ENCODE assay signal across 20 mouse cellular contexts in the genomic region with DNA sequence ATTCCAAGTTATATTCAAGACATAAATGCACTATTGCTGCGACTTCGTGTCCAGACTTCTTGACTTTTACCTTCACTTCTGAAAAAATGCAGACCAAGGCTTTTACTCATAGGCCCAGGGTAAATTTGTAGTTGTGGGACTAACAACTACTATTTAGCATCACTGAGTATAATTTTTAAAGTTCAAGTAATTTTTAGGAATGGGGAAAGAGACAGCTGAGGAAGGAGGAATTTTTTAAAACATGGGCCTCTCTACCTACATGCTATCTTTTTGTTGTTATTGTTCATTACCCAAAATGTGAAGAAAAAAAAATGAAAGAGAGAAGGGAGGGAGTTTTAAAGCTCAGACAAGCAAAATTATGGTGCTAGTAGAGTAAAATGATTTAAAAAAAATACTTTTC. TPM values are rescaled to one million over a fixed set of nuclear protein-coding genes. Genes with fewer than 3 reads are reported as not detected.
DNase-seq lines count a peak whose midpoint lies in the region; ATAC-seq lines count a peak whose summit lies in the region.
"Had no signal": no experiment of that assay in that cellular context is flagged by ENCODE, and none has a peak within 500 bp of the region (broad histone marks: within the 10 kb centered on the region; RNA-seq: fewer than 3 reads in every experiment).

No protein-coding gene starts in this region.

- no peaks in the 10 kb centered on the region for H3K9me3 ChIP-seq in hindbrain, embryonic 14.5 days (ENCODE audit: control insufficient read depth, low read length)
- no peaks in the 10 kb centered on the region for H3K9me3 ChIP-seq in hindbrain, embryonic 16.5 days (ENCODE audit: control insufficient read depth, low read length)
- H3K9me3 ChIP-seq: G1E had no signal

- H3K36me3 ChIP-seq in hindbrain, embryonic 14.5 days (replicated peaks; ENCODE audit: control insufficient read depth, insufficient read depth), result no peaks in the 10 kb centered on the region
- H3K36me3 ChIP-seq in hindbrain, embryonic 16.5 days (ENCODE audit: control insufficient read depth, insufficient read depth, low read length), result no peaks in the 10 kb centered on the region

- ATAC-seq in hindbrain, embryonic 14.5 days (ENCODE audit: low FRiP score), result no peak
- ATAC-seq in hindbrain, embryonic 16.5 days, result no peak
- ATAC-seq: activated CD4-positive, CD25-positive, alpha-beta regulatory T cell, adult 4 months; CD4-positive, CD25-positive, alpha-beta regulatory T cell, adult 4 months; Patski had no signal

- H3K4me1 ChIP-seq in hindbrain, embryonic 14.5 days (replicated peaks; ENCODE audit: control insufficient read depth, insufficient read depth, low read length), result 0 out of 2 replicates have a peak, but pooled peaks cover 5% of the 10 kb centered on the region
- peaks cover 5% of the 10 kb centered on the region for H3K4me1 ChIP-seq in hindbrain, embryonic 16.5 days (ENCODE audit: control insufficient read depth, insufficient read depth, low read depth, low read length)

- no peak overlapping the region for H3K9ac ChIP-seq in hindbrain, embryonic 14.5 days
- no peak overlapping the region for H3K9ac ChIP-seq in hindbrain, embryonic 16.5 days (ENCODE audit: low read depth, low read length)

- H3K27me3 ChIP-seq in hindbrain, embryonic 14.5 days (ENCODE audit: control insufficient read depth, insufficient read depth, low read length), result peaks cover 72% of the 10 kb centered on the region
- peaks cover 21% of the 10 kb centered on the region for H3K27me3 ChIP-seq in hindbrain, embryonic 16.5 days (replicated peaks; ENCODE audit: control insufficient read depth, insufficient read depth, low read length)
- H3K27me3 ChIP-seq: CH12.LX, Patski had no signal

- DNase-seq in hindbrain, embryonic 14.5 days (ENCODE audit: low spot score), result peak; percentile 24
- peak; percentile 64 for DNase-seq in A20 (ENCODE audit: low read depth, low spot score)
- no peak for DNase-seq in urinary bladder, postnatal 36 days (ENCODE audit: low spot score in 2 of 2)
- DNase-seq: adrenal gland, adult 2 months; adrenal gland, adult 8-10 months; adrenal gland, postnatal 10 days; adrenal gland, postnatal 14 days; adrenal gland, postnatal 25 days; adrenal gland, postnatal 36 days; B cell, adult 2 months; cerebellum, adult 11 months; cerebellum, adult 11-12 months; cerebellum, adult 18-20 months; cerebellum, adult 2 months had no signal

- no peak overlapping the region for H3K27ac ChIP-seq in hindbrain, embryonic 14.5 days
- H3K27ac ChIP-seq in hindbrain, embryonic 16.5 days (ENCODE audit: low read depth, low read length), result no peak overlapping the region

- H3K4me3 ChIP-seq in hindbrain, embryonic 14.5 days (replicated peaks; ENCODE audit: low read length), result no peak overlapping the region
- H3K4me3 ChIP-seq in hindbrain, embryonic 16.5 days (ENCODE audit: low read length), result no peak overlapping the region

- WGBS in hindbrain, embryonic 14.5 days, result 56% methylated on average over 2 of the region's 2 CpGs
- WGBS in hindbrain, embryonic 16.5 days, result 65% methylated on average over 2 of the region's 2 CpGs

- H3K4me2 ChIP-seq in hindbrain, embryonic 14.5 days (replicated peaks), result no peak overlapping the region
- no peak overlapping the region for H3K4me2 ChIP-seq in hindbrain, embryonic 16.5 days (ENCODE audit: low read length)

RNA-seq across cellular contexts. Expression of a gene that starts 12.3 kb away (rescaled TPM):
- polyA plus RNA-seq in hindbrain, embryonic 14.5 days (2014; fragmentation: Nextera tagmentation; extraction: Ambion mirVana), result 2.8 and 3.7 TPM in 2 replicates
- polyA plus RNA-seq in hindbrain, embryonic 16.5 days (2015; fragmentation: Nextera tagmentation; extraction: Ambion mirVana), result 4.3 TPM in 2 replicates

RNA-seq across cellular contexts. Expression of a gene that starts 21.7 kb away (rescaled TPM):
- polyA plus RNA-seq in hindbrain, embryonic 14.5 days (2014; fragmentation: Nextera tagmentation; extraction: Ambion mirVana), result 47.1 and 50.7 TPM in 2 replicates
- polyA plus RNA-seq in hindbrain, embryonic 16.5 days (2015; fragmentation: Nextera tagmentation; extraction: Ambion mirVana), result 25.0 and 28.1 TPM in 2 replicates

Comparison
In these comparisons a context has a peak if more than half of its experiments do, and no peak if none do; other contexts are left out.
1. DNase-seq: peak in hindbrain, embryonic 14.5 days (single experiment) and A20 (single experiment); none in urinary bladder, postnatal 36 days (0 of 2).